Mouse (Mus musculus) cerebellum, postnatal 10 days (tissue): ENCODE results near the gene Sbk2.
"Not testable (repeated sequence)": the region's sequence is repeated elsewhere in the genome, so short reads cannot be mapped to it uniquely, and the experiment has no call there.

Experiments
- DNase-seq, 2 experiments: peaks; one replicate each; pipeline ENCODE4 v3.0.0; 2021; ENCODE audit warnings: mixed read lengths in 2 of 2

The Sbk2 gene

GRCm38 (mm10) chr7:4964272-4964671 lies at the start of gene Sbk2:
Gene Sbk2 (minus strand): TSS chr7:4964406.
- DNase-seq = peak; percentile 66 to 69

- DNase-seq = no peak
These were observed 48.7 kb upstream of the Sbk2 start for GRCm38 (mm10) chr7:5012681-5013513.

- no peak for DNase-seq
These were observed 44.0 kb upstream of the Sbk2 start for GRCm38 (mm10) chr7:5008229-5008628.

- not testable (repeated sequence) for DNase-seq
These were observed 38.7 kb upstream of the Sbk2 start for GRCm38 (mm10) chr7:5002876-5003275.

- no peak for DNase-seq
These were observed 35.7 kb upstream of the Sbk2 start for GRCm38 (mm10) chr7:4999876-5000275.

GRCm38 (mm10) chr7:4996934-4997333 lies 32.7 kb upstream of the Sbk2 start:
- no peak for DNase-seq

GRCm38 (mm10) chr7:4996003-4996895 lies 32.0 kb upstream of the Sbk2 start, which contains the start of gene Zfp579:
Gene Zfp579 (minus strand): TSS chr7:4996158.
- peak; percentile 99 for DNase-seq

- DNase-seq = no peak
These were observed 31.2 kb upstream of the Sbk2 start for GRCm38 (mm10) chr7:4995268-4996002.

GRCm38 (mm10) chr7:4993999-4994788 lies 30.0 kb upstream of the Sbk2 start:
- peak; percentile 33 to 42 for DNase-seq

GRCm38 (mm10) chr7:4993347-4993998 lies 29.3 kb upstream of the Sbk2 start:
- DNase-seq = peak; percentile 35 to 42

- no peak for DNase-seq
These were observed 24.0 kb upstream of the Sbk2 start for GRCm38 (mm10) chr7:4988250-4988649.

GRCm38 (mm10) chr7:4976832-4977231 lies 12.6 kb upstream of the Sbk2 start:
- no peak for DNase-seq

- no peak for DNase-seq
These were observed 11.2 kb upstream of the Sbk2 start for GRCm38 (mm10) chr7:4975455-4975854.

- no peak for DNase-seq
These were observed 8.3 kb upstream of the Sbk2 start for GRCm38 (mm10) chr7:4972321-4973047.

GRCm38 (mm10) chr7:4971710-4972109 lies 7.5 kb upstream of the Sbk2 start:
- no peak for DNase-seq

GRCm38 (mm10) chr7:4971068-4971467 lies 6.9 kb upstream of the Sbk2 start, which contains the start of gene Sbk3:
Gene Sbk3 (minus strand): TSS chr7:4971168.
- no peak for DNase-seq

- no peak for DNase-seq
These were observed 782 bp upstream of the Sbk2 start for GRCm38 (mm10) chr7:4964988-4965387.

GRCm38 (mm10) chr7:4963527-4963926 lies 679 bp downstream of the Sbk2 start:
- DNase-seq = no peak

- DNase-seq = no peak
These were observed 6.8 kb downstream of the Sbk2 start for GRCm38 (mm10) chr7:4957361-4957760.

- peak; percentile 48 to 61 for DNase-seq
These were observed 10.3 kb downstream of the Sbk2 start for GRCm38 (mm10) chr7:4953815-4954445.
